Mouse (Mus musculus) gastrocnemius, postnatal 4 days (tissue): ENCODE data around the gene 1810037I17Rik. TPM values are rescaled to one million over a fixed set of nuclear protein-coding genes. Genes with fewer than 3 reads are reported as not detected.

ENCODE experiments used
- DNase-seq, 2 experiments: peaks; one replicate each; pipeline ENCODE4 v3.0.0; 2021 to 2022; ENCODE audit warnings: low spot score in 2 of 2, mixed read lengths in 2 of 2
- long read RNA-seq, 2 experiments: library from polyadenylated mRNA; stranded (forward); transcript quantifications; one replicate each; pipeline ENCODE4 v2.0.0; 2021
- total RNA-seq, 2 experiments: library from RNA; stranded (reverse); gene quantifications; 2 replicates each; pipeline ENCODE4 v1.2.3; 2021

Gene 1810037I17Rik
- total RNA-seq = 10 to 100 TPM; 31.3 to 34.5 TPM
- long read RNA-seq, experiment 1, transcript 1810037I17Rik-201 (2 exons, 1,160 nt) = major isoform, 24 of 26 reads
- long read RNA-seq, experiment 1, partial matches to known transcripts = 0 of 26 reads
- long read RNA-seq, experiment 1, other reads (novel, unspliced or antisense) = 2 of 26 reads
- long read RNA-seq, experiment 2, transcript 1810037I17Rik-201 (2 exons, 1,160 nt) = major isoform, 31 of 32 reads
- long read RNA-seq, experiment 2, partial matches to known transcripts = 0 of 32 reads
- long read RNA-seq, experiment 2, other reads (novel, unspliced or antisense) = 1 of 32 reads

DNA sequence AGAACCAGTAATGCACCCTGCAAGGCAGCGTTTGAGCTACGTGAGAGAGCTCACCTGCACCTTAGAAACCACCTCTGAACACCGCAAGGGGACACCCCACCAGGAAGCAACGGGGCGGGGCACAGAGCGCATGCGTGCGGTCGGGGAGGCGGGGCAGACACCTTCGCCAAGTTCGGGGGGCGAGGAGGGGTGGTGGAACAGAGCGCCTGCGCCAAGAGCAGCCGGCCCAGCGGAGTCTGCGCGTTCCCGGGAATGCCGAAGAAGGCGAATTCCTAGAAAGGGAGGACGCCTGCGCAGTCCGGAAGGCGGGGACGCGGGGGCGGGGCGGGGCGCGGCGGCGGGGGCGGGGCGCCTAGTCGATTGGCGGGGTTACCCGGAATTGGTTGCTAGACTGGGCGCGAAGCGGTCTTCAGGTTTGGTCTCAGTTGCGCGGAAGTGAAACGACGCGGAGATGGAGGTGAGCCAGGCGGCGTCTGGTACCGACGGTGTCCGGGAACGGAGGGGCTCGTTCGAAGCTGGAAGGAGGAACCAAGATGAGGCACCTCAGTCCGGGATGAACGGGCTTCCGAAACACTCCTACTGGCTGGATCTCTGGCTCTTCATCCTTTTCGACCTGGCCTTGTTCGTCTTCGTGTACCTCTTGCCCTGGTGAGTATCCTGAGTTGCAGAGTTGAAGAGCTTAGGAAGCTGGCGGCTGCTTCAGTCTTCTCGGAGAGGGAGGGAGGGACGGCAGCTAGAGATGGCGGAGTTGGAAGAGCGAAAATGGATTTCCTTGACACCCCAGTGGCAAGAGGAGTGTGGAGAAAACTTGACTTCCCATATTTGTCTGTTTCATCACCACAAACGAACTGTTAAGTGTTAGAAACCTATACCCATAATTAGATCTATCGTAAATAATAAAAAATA, at the start of gene 1810037I17Rik:
Gene 1810037I17Rik (plus strand): TSS at position 195 of the 906 bp plus-strand sequence.
- DNase-seq = peak; percentile 93 to 97

DNA sequence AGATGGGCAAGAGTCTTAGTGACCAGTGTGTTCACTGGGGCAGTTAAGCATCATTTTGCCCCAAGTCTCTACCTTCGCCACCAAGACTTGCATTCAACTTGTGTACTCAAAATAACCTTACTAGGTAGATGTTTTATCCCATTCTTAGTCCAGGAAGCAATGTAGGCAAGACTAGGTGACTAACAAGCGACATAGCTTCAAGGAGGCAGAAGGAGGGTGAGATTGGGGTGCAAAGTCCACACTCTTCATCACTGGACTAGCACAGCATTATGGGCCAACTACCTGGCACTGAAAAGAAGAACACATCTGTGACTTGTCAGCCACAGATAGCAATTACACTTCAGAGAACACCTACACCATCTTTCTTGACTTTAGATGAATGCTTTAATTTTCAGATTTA, 47.1 kb upstream of the 1810037I17Rik start:
- DNase-seq = no peak

DNA sequence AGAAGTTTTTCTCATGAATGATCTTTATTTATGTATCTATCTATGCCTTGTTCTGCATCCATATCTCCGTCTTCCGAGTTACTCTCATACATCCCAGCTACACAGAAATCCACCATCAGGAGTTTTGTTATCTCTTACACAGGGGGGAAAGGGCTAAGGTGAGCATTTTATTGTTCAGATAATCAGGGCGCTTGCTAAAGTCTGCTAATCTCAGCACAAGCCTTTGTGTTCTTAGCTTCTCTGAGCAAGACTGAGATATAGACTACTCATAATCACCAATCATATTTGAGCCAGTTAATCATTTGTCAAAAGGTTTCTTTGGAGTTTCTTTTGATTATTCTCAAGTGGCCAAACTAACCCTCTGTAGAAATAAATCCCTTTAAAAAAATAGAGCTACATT, 46.5 kb upstream of the 1810037I17Rik start:
- no peak for DNase-seq

DNA sequence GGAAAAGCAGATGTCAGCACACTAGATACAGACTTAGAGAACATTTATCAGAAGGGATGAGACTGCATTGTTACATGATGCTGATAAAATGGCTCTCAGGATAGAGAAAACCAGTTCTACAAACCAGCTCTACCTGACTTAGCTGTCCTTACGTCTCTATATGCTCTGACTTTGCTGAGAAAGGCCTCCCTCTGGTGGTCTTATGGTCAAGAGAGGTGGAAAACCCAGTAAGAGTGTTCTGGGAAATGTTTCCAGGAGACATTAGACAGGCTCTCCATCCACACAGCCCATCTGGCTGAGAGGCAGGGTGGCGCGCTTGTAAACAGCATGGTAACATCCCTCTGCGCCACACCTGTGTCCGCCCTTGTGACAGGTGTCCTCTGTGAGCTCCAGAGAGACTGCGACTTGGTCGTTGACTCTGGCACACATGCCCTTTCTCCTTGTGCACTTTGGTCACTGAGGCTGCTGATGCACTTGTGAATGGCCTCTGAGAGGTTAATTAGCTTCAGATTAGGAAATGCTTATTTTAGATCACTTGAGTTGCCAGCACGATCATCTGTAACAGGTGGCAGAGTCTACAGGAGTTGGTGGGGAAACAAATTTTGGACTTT, 45.2 kb upstream of the 1810037I17Rik start:
- DNase-seq = no peak

DNA sequence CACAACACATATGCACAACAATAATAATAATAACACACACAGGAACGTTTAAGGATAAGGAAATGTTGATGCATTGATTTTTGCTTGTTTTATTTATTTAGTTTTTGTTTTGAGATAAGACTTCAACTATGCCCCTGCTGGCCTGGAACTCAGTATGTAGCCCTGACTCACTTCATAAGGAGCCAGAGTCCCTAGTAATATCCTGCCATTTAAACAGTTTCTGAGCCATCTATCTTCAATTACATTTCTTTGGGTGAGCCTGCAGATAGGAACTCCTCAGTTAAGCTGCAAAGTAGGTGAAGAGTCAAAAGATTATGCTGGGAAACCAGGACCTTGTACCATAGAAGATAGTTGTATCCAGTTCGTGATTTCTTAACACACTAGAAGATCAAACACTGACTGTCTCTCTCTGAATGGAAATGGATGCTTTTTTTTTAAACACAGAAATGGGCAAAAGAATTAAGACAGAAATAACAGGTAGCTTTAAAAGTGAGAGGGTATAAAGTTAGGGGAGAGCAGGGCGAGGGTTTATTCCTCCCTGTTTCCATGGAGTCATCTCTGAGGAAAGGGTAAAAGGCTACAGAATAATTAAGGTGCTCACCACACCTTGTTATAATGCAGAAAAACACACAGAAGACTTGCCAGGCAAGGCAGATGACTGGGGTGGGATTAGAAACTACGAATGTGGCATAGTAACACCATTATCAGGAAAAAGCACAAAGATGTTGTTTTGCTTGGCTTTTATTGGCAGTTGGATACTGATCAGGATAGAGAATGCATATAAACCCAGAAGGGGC, 36.3 kb upstream of the 1810037I17Rik start:
- DNase-seq = no peak

DNA sequence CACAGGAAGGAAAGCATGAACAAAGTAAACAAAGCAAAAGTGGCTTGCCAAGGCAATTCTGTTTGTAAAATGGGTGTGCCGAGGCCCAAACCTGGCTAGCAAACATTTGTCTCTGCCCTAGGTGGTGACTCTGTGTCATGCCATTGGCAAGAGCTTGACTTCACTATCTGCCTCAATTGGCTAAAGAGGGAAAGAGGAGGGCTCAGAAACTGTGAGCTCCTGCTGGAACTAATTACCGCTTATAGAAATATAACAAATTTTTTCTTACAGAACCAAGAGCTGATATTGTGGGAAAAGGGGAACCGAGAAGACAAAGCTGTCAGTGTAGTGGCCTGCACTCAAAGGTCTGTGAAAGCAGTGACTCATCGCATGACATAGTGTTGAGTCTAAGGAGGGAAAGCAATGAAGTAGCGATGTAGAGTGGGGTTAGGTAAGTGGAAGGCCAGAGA, 35.6 kb upstream of the 1810037I17Rik start:
- no peak for DNase-seq

DNA sequence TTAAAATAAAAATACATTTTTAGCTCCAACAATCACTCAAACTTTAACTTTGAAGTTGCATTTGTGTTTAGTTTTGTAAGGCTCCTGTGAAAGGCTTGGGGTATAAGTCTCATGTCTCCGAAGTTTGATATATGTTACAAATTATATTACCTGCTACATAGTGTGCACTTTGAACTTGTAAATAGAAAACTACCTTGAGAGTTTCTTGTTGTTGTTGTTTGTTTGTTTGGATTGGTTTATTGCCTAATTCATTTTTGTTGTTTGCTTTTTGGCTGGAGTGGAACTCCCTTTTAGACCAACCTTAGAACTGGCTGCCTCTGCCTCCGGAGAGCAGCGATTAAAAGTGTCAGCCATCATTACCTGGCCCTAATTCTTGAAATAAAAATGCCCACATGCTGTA, 29.2 kb upstream of the 1810037I17Rik start, which contains the start of gene Fabp2:
Gene Fabp2 (plus strand): TSS at position 301 of the 400 bp plus-strand sequence.
- no peak for DNase-seq

DNA sequence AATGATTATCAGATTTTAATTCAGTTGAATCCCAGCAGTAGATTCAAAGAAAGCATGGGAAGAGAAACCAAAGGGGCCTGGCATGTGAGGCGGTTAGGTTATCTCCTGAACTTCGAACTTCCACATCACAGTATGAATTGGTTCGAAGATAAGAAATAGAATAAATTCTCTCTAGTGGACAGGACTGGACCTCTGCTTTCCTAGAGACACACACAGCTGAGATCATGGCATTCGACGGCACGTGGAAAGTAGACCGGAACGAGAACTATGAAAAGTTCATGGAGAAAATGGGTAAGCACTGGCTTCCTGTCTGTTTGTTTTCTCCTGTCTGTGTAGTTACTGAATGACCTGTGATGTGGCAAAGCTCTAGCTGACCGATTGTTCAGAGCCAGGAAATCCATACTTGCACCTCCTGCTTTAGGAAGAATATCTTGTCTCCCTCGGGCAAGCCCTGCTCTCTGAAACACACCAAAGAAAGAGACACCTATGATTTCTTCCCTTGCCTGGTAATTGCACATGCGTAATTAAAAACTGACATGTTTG, 28.7 kb upstream of the 1810037I17Rik start:
- no peak for DNase-seq

DNA sequence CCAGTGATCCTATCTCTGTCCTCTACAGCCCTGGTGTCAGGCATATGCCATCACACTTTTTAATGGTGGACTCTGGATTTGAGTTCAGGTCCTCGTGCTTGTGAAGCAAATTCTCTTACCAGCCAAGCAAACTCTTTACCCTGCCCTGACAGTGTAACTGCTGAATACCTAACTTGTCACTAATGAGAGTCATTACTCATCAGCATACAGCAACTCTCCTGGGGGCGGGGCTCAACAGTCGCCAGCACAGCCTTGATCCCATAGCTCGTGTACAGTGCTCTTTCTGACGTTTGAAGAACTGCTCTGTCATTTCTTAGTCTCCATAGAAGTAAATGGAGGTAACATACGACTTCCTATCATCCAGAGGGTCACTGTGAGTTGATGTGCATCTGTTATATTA, 25.7 kb upstream of the 1810037I17Rik start:
- DNase-seq = no peak

DNA sequence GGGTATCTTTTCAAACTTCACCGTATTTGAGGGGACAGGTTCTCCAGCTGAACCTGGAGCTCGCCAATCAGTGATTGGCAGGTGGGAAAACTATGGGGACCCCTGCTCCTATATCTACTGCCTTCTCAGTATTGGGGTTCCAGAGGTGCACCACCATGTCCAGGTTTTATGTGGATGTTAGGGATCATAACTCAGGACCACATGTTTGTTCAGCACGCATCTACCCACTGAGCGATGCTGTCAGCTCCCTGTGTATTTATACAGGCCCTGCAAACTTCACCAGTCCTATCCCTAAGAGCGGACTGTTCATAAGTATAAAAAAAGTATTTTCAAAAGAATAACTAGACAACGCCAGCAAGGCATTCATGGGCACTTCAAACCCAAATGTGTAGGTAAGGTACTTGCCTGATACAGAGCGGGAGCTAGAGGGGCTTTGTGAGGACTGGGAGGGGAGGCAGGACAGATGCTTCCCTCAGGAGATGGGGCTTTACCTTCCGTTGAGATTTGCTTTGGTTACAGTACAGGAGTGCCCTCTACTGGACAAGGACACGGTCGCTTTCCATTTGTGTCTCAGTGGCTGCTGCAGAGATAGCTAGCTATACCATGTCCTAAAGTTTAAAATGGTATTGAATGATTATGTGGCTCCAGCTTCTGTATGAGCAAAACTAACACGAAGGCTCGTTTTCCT, 20.1 kb upstream of the 1810037I17Rik start:
- DNase-seq = peak in 1 of 2 experiments; percentile 44

DNA sequence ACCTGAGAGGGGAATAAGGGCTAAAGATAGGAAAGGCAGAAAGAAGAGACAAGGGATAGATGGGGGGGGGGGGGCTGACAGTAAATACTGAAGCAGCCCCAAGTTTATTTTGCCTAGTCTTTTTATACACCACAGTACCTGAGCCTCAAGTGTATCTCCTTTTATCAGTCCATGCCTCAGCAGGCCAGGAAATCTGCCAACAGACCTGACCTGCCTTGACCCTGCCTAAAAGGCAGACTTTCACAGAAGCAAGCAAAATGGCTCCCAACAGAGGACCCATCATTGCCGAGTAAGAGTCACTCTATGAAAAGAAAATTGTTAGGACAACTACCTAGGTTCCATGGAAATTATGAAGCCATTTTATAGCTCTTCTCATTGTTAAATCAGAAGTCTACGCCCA, 16.2 kb upstream of the 1810037I17Rik start:
- no peak for DNase-seq

DNA sequence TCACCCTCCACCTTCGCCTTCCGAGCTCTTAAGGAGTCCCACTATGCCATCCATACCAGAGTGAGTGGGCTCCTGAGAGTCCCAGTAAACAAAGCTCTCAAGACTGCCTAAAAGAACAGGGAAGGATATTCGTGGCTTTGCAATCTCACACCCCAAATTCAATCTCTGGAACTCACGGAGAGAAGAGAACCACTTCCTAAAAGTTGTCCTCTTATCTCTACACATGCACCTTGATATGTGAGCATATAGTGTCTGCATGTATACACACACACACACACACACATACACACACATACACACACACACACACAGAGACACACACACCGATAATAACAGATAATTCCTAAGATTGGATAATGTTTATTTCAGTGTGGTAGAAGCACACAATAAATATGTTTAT, 8.5 kb upstream of the 1810037I17Rik start:
- DNase-seq = no peak

DNA sequence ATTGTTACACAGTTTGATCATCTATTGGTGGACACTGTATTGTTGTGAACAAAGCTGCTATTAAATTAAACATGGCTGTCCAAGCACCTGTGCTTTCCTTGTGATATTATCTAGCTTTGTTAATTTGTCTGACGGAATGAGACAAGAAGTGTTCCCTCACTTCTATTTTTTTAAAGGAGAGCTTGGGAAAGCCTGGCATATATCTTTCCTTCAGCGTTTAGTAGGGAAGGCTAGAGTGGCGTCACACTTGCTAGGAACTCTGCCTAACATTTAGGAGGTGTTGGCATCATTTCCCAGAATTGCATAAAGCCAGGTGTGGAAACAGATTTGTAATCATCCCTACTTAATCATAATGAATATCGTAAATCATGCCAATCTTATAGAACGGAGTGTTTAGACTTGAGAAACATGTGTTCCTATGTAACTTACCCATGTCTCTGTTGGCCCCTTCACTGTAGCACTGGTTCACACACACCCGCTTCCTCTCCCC, 7.8 kb upstream of the 1810037I17Rik start:
- DNase-seq = no peak

DNA sequence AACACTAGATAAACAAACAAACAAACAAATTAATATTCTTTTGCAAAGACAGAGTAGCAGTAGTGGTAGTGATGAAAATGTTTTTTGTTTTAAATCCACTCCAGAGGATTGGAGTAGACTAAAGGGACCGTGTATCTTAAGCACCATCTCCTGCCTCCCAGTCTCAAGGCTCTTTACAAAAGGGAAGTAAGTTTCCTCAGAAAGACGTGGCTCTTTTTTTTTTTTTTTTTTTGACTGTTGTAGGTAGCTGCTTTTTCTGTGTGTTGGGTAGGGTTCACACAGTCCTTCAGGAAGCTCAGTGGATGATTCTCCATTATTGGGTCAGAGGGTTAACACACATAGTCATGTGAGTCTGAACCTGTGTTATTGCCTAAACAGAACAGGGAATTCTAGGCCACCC, 5.3 kb upstream of the 1810037I17Rik start:
- DNase-seq = no peak

DNA sequence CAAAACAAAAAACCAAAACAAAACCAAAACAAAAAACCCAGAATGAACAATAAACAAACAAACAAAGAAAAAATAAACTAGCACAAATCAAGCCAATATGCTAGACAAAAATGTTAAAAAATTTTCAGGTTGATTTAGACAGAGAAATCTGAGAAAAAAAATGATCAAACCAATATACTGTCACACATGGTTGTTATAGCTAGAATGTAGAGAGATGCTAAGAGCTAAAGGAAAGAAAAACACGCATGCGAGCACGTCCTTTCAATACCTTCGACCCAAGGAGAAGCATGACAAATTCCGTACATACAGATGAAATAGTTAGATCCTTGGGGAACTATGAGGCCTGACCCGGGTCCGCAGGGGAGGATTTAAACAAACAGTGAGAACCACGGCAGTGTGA, 4.7 kb upstream of the 1810037I17Rik start, which contains the start of gene Gm10959:
Gene Gm10959 (minus strand): TSS at position 101 of the 400 bp plus-strand sequence.
- no peak for DNase-seq

DNA sequence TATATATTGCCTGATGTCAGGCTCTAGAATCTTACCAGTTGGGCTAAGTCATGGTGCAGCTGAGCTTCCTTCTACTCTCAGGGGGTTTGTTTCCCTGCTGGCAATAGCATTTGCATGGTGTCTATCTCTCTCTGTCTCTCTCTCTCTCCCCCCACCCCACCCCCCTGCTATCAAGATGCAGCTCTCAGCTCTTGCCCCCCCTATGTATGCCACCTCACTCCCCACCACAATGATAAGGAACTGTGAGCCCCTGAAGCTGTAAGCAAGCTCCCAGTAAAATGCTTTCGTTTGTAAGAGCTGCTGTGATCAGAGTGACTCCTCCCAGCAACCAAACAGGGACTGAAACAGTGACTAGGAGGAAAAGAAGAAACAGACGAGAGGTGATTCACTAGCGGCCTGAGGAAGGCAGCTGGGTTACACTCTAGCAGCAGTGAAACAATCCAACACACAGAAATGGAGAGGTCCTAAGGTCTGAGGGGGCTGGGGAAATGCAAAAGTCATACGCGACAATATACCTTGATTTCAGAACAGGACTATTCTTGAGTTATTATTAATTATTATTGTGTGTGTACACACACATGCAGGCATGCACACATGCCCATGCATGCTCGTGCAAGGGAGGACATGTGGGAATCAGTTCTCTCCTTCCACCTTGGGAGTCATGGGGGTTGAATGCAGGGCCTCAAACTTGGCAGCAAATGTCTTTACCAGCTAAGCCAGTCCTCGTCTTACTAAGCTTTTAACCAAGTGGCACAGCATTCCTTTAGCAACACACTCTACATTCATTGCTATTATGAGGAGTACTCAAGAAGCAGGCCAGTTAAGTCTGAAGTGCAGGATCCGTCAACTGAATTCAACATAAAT, 3.2 kb upstream of the 1810037I17Rik start:
- DNase-seq = no peak

DNA sequence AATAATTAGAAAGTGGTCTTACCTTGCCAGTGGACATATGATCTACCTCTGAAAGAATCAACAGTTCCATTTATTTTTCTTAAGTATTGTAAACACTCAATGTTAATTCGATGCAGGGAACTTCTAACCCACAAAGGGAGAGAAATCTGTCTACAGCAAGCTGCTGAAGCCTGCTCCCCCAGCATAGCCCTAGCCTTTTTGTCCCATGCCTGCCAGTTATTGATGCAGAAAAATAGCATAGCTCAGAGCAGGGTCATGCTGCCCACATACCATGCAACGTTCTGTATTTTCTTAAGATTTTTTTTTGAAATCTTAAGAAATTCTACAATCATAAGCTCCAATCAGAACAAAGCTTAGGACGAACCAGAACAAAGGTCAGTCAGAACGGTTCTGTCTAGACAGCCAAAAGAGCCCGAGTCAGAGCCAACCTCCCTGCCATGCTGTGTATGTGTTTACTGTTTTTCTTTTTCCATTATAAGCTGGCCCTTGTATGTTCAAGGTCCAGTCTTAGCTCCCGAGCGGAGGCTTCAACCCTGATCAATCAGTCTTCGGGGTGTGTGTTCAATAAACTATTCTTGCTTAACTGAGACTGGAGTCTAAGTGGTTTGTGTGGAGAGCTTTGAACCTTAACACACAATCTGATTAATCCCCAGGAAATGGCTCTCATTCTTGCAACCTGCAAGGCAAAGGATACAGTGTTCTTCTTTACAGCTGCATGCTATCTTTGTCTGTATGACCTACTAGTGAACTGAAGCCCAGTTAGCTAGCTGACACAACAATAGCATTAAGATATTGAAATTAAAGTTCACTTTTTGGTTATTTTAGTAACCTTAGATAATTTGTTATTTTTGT, 2.1 kb upstream of the 1810037I17Rik start:
- DNase-seq = no peak

DNA sequence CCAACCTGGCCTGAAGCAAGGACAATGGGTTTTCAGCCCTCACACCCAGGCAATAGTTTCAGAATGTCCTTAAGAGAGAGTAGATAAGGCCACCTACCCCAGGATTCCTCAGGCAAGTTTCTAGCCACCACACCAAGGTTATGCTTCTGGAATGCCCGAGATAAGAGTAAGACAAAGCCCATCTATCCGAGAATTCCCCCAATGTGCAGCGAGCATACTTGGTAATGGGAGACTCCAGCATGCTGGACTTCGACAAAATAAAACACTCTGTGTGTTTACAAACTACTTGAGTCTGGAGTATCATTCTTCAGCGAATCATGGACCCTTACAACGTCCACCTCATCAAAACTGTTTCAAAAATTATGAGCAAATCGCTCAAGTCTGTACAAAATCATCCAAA, 856 bp upstream of the 1810037I17Rik start:
- DNase-seq = no peak
